15 mouse cellular contexts compared by ENCODE assay signal in the genomic region with DNA sequence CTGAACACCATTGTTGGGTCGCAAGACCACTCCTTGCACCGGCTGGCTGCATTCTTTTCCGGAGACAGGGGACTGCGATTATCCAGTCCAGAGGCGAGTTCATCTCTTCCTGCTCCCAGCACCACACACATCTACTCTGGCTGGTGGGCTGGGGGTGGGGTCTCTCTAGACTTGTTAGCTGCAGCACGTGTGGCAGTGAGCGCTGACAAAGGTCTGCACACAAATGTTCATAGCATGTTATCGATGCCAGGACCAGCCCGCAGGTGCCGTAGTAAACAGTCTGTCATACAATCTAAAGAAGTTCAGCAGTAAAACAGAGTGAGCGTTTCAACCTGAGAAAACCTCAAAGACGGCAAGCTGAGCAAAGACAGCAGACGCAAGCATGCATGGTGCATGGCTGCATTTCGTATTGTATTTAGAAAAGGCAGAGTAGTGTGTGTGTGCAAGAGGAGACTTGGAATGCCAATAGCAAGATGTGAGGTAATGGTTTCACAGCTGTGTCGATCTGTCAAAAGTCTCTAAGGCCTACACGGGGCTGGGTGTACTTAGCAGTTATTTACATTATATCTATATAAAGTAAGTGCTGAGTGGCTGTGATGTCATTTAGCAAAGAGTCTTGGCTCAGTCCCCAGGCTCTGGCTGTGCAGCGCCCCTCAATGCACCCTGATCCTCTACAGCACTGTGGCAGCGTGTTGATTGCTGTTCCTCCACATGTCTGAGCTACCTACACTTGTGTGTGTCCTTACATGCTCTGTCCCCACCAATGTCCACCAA. TPM values are rescaled to one million over a fixed set of nuclear protein-coding genes. Genes with fewer than 3 reads are reported as not detected.
DNase-seq lines count a peak whose midpoint lies in the region; ATAC-seq and TF ChIP-seq lines count a peak whose summit lies in the region.
"Had no signal": no experiment of that assay in that cellular context is flagged by ENCODE, and none has a peak within 500 bp of the region (broad histone marks: within the 10 kb centered on the region; RNA-seq: fewer than 3 reads in every experiment).

No protein-coding gene starts in this region.

- H3ac ChIP-seq in C2C12 (ENCODE audit: control insufficient read depth, insufficient read length, low read depth): no peak overlapping the region

- no peak for DNase-seq in heart, adult 2 months
- peak; percentile 35 for DNase-seq in brain, embryonic 14.5 days (ENCODE audit: low read depth)
- peak; percentile 64 for DNase-seq in limb, embryonic 11.5 days (ENCODE audit: low spot score)
- no peak for DNase-seq in urinary bladder, postnatal 14 days (ENCODE audit: low spot score)
- DNase-seq in midbrain, postnatal 0 days (ENCODE audit: low spot score): no peak
- DNase-seq: adrenal gland, postnatal 25 days; cerebellum, adult 11-12 months; kidney, postnatal 10 days; layer of hippocampus, postnatal 36 days had no signal

- H3K9ac ChIP-seq in heart, embryonic 16.5 days (ENCODE audit: low read length): peak overlapping the region; percentile 38; the same call in 1 of the 2 replicates
- H3K9ac ChIP-seq in heart, adult 2 months (ENCODE audit: low read depth, low read length): no peak overlapping the region
- no peak overlapping the region for H3K9ac ChIP-seq in limb, embryonic 11.5 days (ENCODE audit: low read length)
- no peak overlapping the region for H3K9ac ChIP-seq in hindbrain, embryonic 12.5 days
- H3K9ac ChIP-seq in midbrain, postnatal 0 days (replicated peaks; ENCODE audit: low read length, poor library complexity, severe bottlenecking): no peak overlapping the region
- H3K9ac ChIP-seq: liver, embryonic 15.5 days; midbrain, embryonic 13.5 days; neural tube, embryonic 13.5 days had no signal

- H3K36me3 ChIP-seq in heart, embryonic 16.5 days (ENCODE audit: control insufficient read depth, insufficient read depth): no peaks in the 10 kb centered on the region
- no peaks in the 10 kb centered on the region for H3K36me3 ChIP-seq in heart, adult 2 months (ENCODE audit: control insufficient read depth, insufficient read depth, low read length)
- H3K36me3 ChIP-seq in C2C12 (ENCODE audit: control insufficient read depth, insufficient read depth): no peaks in the 10 kb centered on the region
- H3K36me3 ChIP-seq in limb, embryonic 11.5 days (ENCODE audit: control insufficient read depth, insufficient read depth, low read length): no peaks in the 10 kb centered on the region
- H3K36me3 ChIP-seq in hindbrain, embryonic 12.5 days: no peaks in the 10 kb centered on the region
- H3K36me3 ChIP-seq in midbrain, postnatal 0 days (ENCODE audit: insufficient read depth, low read length): no peaks in the 10 kb centered on the region
- H3K36me3 ChIP-seq: liver, embryonic 15.5 days; midbrain, embryonic 13.5 days; neural tube, embryonic 13.5 days had no signal

- no peaks in the 10 kb centered on the region for H3K79me2 ChIP-seq in heart, adult 2 months (replicated peaks; ENCODE audit: control insufficient read depth, insufficient read depth, low read length)
- H3K79me2 ChIP-seq in C2C12 (ENCODE audit: control insufficient read depth, insufficient read depth): no peaks in the 10 kb centered on the region

- peaks cover 8% of the 10 kb centered on the region for H3K4me1 ChIP-seq in heart, embryonic 16.5 days (ENCODE audit: control insufficient read depth, insufficient read depth, low read length)
- H3K4me1 ChIP-seq in heart, adult 2 months (ENCODE audit: control insufficient read depth, insufficient read depth, low read length): no peaks in the 10 kb centered on the region
- peaks cover 17% of the 10 kb centered on the region; the same call in 1 of the 2 replicates for H3K4me1 ChIP-seq in limb, embryonic 11.5 days (ENCODE audit: control insufficient read depth, insufficient read depth, low read length)
- peaks cover 10% of the 10 kb centered on the region for H3K4me1 ChIP-seq in hindbrain, embryonic 12.5 days
- no peaks in the 10 kb centered on the region for H3K4me1 ChIP-seq in midbrain, postnatal 0 days (ENCODE audit: insufficient read depth, low read length)
- H3K4me1 ChIP-seq: liver, embryonic 15.5 days; neural tube, embryonic 13.5 days had no signal

- peak; percentile 79 for ATAC-seq in heart, embryonic 16.5 days (replicated peaks; ENCODE audit: extremely low read depth, insufficient read depth, low FRiP score)
- peak; percentile 74; the same call in 1 of the 2 replicates for ATAC-seq in limb, embryonic 11.5 days (ENCODE audit: insufficient number of reproducible peaks, low FRiP score, low TSS enrichment, low read depth)
- no peak for ATAC-seq in hindbrain, embryonic 12.5 days (ENCODE audit: low FRiP score)
- no peak for ATAC-seq in midbrain, postnatal 0 days (ENCODE audit: low FRiP score)
- ATAC-seq: midbrain, embryonic 13.5 days had no signal

- peak overlapping the region; percentile 50 for H3K4me2 ChIP-seq in heart, embryonic 16.5 days (ENCODE audit: low read depth, low read length)
- H3K4me2 ChIP-seq in limb, embryonic 11.5 days (ENCODE audit: low read depth, severe bottlenecking): 0 out of 2 replicates have a peak overlapping the region, but pooled peaks have one; percentile 3
- H3K4me2 ChIP-seq in hindbrain, embryonic 12.5 days (replicated peaks): no peak overlapping the region
- no peak overlapping the region for H3K4me2 ChIP-seq in midbrain, postnatal 0 days (ENCODE audit: low read depth, low read length, poor library complexity, severe bottlenecking)
- H3K4me2 ChIP-seq: liver, embryonic 15.5 days; midbrain, embryonic 13.5 days; neural tube, embryonic 13.5 days had no signal

- WGBS in heart, embryonic 16.5 days: 32% methylated on average over 18 of the region's 18 CpGs
- WGBS in heart, adult 2 months: 37% methylated on average over 18 of the region's 18 CpGs
- WGBS in limb, embryonic 11.5 days: 29% methylated on average over 18 of the region's 18 CpGs
- 68% methylated on average over 18 of the region's 18 CpGs for WGBS in hindbrain, embryonic 12.5 days
- WGBS in midbrain, postnatal 0 days: 66% methylated on average over 18 of the region's 18 CpGs

- TF ChIP-seq EP300 in heart, adult 2 months (IDR thresholded peaks at IDR 0.05; ENCODE audit: insufficient read depth, low read depth, low read length): no peak

- H3K27me3 ChIP-seq in heart, embryonic 16.5 days (ENCODE audit: control insufficient read depth, insufficient read depth, low read length): peaks cover 13% of the 10 kb centered on the region
- H3K27me3 ChIP-seq in heart, adult 2 months (ENCODE audit: control insufficient read depth, insufficient read depth, low read length): peaks cover 3% of the 10 kb centered on the region; the same call in 1 of the 2 replicates
- peaks cover 3% of the 10 kb centered on the region for H3K27me3 ChIP-seq in C2C12 (ENCODE audit: control insufficient read depth, insufficient read depth, insufficient read length)
- no peaks in the 10 kb centered on the region for H3K27me3 ChIP-seq in limb, embryonic 11.5 days (ENCODE audit: control insufficient read depth, insufficient read depth, low read length)
- no peaks in the 10 kb centered on the region for H3K27me3 ChIP-seq in hindbrain, embryonic 12.5 days
- no peaks in the 10 kb centered on the region for H3K27me3 ChIP-seq in midbrain, postnatal 0 days (ENCODE audit: insufficient read depth, low read length)
- H3K27me3 ChIP-seq: liver, embryonic 15.5 days; midbrain, embryonic 13.5 days; neural tube, embryonic 13.5 days had no signal

- intact Hi-C loops in heart, adult 2 months (cut with DNase I): loop anchor here (2.0 kb wide), 1 partner anchor 51 kb away; no protein-coding TSS in a partner anchor

- H3K9me3 ChIP-seq in heart, embryonic 16.5 days (replicated peaks; ENCODE audit: control insufficient read depth, low read length): no peaks in the 10 kb centered on the region
- no peaks in the 10 kb centered on the region for H3K9me3 ChIP-seq in limb, embryonic 11.5 days (ENCODE audit: control insufficient read depth, low read length)
- H3K9me3 ChIP-seq in hindbrain, embryonic 12.5 days (replicated peaks): no peaks in the 10 kb centered on the region
- H3K9me3 ChIP-seq in midbrain, postnatal 0 days (ENCODE audit: low read length): no peaks in the 10 kb centered on the region
- H3K9me3 ChIP-seq: liver, embryonic 15.5 days; midbrain, embryonic 13.5 days; neural tube, embryonic 13.5 days had no signal

- no peak for TF ChIP-seq CTCF in heart, adult 2 months (IDR thresholded peaks at IDR 0.05)
- TF ChIP-seq CTCF in C2C12 (IDR thresholded peaks at IDR 0.05; ENCODE audit: control insufficient read depth, insufficient read depth, insufficient read length): no peak
- no peak for TF ChIP-seq CTCF in brain, embryonic 14.5 days (IDR thresholded peaks at IDR 0.05; ENCODE audit: borderline replicate concordance, extremely low read depth, insufficient read depth, insufficient read length)
- no peak for TF ChIP-seq CTCF in midbrain, postnatal 0 days (IDR thresholded peaks at IDR 0.05)

- H3K4me3 ChIP-seq in heart, embryonic 16.5 days (ENCODE audit: low read length): no peak overlapping the region
- no peak overlapping the region for H3K4me3 ChIP-seq in heart, adult 2 months
- H3K4me3 ChIP-seq in C2C12 (ENCODE audit: insufficient read depth, poor library complexity, severe bottlenecking): no peak overlapping the region
- H3K4me3 ChIP-seq in limb, embryonic 11.5 days (ENCODE audit: low read depth, low read length): no peak overlapping the region
- H3K4me3 ChIP-seq in hindbrain, embryonic 12.5 days: no peak overlapping the region
- no peak overlapping the region for H3K4me3 ChIP-seq in midbrain, postnatal 0 days (ENCODE audit: low read depth, low read length)
- H3K4me3 ChIP-seq: liver, embryonic 15.5 days; midbrain, embryonic 13.5 days; neural tube, embryonic 13.5 days had no signal

- no peaks in the 10 kb centered on the region for H3K79me3 ChIP-seq in C2C12 (ENCODE audit: low read depth)

- no peak overlapping the region for H3K27ac ChIP-seq in heart, embryonic 16.5 days (ENCODE audit: low read length)
- no peak overlapping the region for H3K27ac ChIP-seq in heart, adult 2 months
- H3K27ac ChIP-seq in limb, embryonic 11.5 days (replicated peaks; ENCODE audit: low read depth, low read length): 0 out of 2 replicates have a peak overlapping the region, but pooled peaks have one; percentile 26
- no peak overlapping the region for H3K27ac ChIP-seq in hindbrain, embryonic 12.5 days
- H3K27ac ChIP-seq in midbrain, postnatal 0 days (ENCODE audit: low read depth, low read length): no peak overlapping the region
- H3K27ac ChIP-seq: liver, embryonic 15.5 days; midbrain, embryonic 13.5 days; neural tube, embryonic 13.5 days had no signal

- TF ChIP-seq POLR2A in heart, adult 2 months (IDR thresholded peaks at IDR 0.05; ENCODE audit: insufficient read depth, low read depth, low read length): no peak
- no peak for TF ChIP-seq POLR2A in brain, embryonic 14.5 days (IDR thresholded peaks at IDR 0.05; ENCODE audit: borderline replicate concordance, extremely low read depth, insufficient read depth, insufficient read length, poor library complexity, severe bottlenecking)

RNA-seq across cellular contexts. Expression of gene Gm14226, which starts 46.0 kb away (rescaled TPM):
- polyA plus RNA-seq in heart, embryonic 16.5 days (2015; fragmentation: Nextera tagmentation; extraction: Ambion mirVana): 0.24 and 0.36 TPM in 2 replicates
- total RNA-seq in heart, adult 2 months (2021): under 1 TPM; 0.16 to 0.20 TPM
- 0.16 and 0.18 TPM in 2 replicates for polyA plus RNA-seq in heart, adult 2 months (2012; rRNA removed)
- polyA plus RNA-seq in C2C12 (2012; fragmentation: generic; extraction: Trizol): not detected
- 0.15 and 0.24 TPM in 2 replicates for polyA plus RNA-seq in brain, embryonic 14.5 days (2012; rRNA removed)
- 10.2 and 13.0 TPM in 2 replicates for polyA plus RNA-seq in limb, embryonic 11.5 days (2014; fragmentation: Nextera tagmentation; extraction: Ambion mirVana)
- polyA plus RNA-seq in hindbrain, embryonic 12.5 days (2016; fragmentation: Nextera tagmentation; extraction: Ambion mirVana): 0.62 and 0.95 TPM in 2 replicates
- total RNA-seq in midbrain, postnatal 0 days (2014; rRNA removed): not detected in 2 replicates
- polyA plus RNA-seq in midbrain, postnatal 0 days (2015; fragmentation: Nextera tagmentation; extraction: Ambion mirVana): 0.06 and 0.07 TPM in 2 replicates

Comparison
In these comparisons a context has a peak if more than half of its experiments do, and no peak if none do; other contexts are left out.
1. ATAC-seq: peak in heart, embryonic 16.5 days (single experiment) and limb, embryonic 11.5 days (single experiment); none in hindbrain, embryonic 12.5 days (single experiment) and midbrain, postnatal 0 days (single experiment).
2. H3K4me2 ChIP-seq: peak in heart, embryonic 16.5 days (single experiment) and limb, embryonic 11.5 days (single experiment); none in hindbrain, embryonic 12.5 days (single experiment) and midbrain, postnatal 0 days (single experiment).
3. DNase-seq: peak in brain, embryonic 14.5 days (single experiment) and limb, embryonic 11.5 days (single experiment); none in heart, adult 2 months (0 of 2), urinary bladder, postnatal 14 days (single experiment) and midbrain, postnatal 0 days (single experiment).